Mouse (Mus musculus) heart, adult 18-20 months (tissue): Measurements from ENCODE around the gene C1qtnf4. TPM values are rescaled to one million over a fixed set of nuclear protein-coding genes. Genes with fewer than 3 reads are reported as not detected.

Experiments
- DNase-seq, 2 experiments: peaks; one replicate each; pipeline ENCODE4 v3.0.0; 2021 to 2022; ENCODE audit warnings: mixed read lengths in 1 of 2
- long read RNA-seq, 2 experiments: library from polyadenylated mRNA; stranded (forward); transcript quantifications; one replicate each; pipeline ENCODE4 v2.0.0; 2021
- total RNA-seq, 2 experiments: library from RNA; stranded (reverse); gene quantifications; 2 replicates each; pipeline ENCODE4 v1.2.3; 2021

Gene C1qtnf4
- total RNA-seq, result 1 to 10 TPM; 3.5 to 3.7 TPM
- long read RNA-seq, experiment 1, partial matches to known transcripts, result 17 of 18 reads
- long read RNA-seq, experiment 1, other reads (novel, unspliced or antisense), result 0 of 18 reads
- long read RNA-seq, experiment 2, partial matches to known transcripts, result 7 of 8 reads
- long read RNA-seq, experiment 2, other reads (novel, unspliced or antisense), result 0 of 8 reads

- no peak for DNase-seq
Measured at GRCm38 (mm10) chr2:90885218-90886041, at the start of gene C1qtnf4. TSS of gene C1qtnf4 (plus strand) at chr2:90885860.

GRCm38 (mm10) chr2:90838621-90839020 is 47.0 kb upstream of the C1qtnf4 start:
- no peak for DNase-seq

- DNase-seq, result no peak
Measured at GRCm38 (mm10) chr2:90843666-90844065, 42.0 kb upstream of the C1qtnf4 start.

GRCm38 (mm10) chr2:90844262-90844661 is 41.4 kb upstream of the C1qtnf4 start:
- DNase-seq, result no peak

- no peak for DNase-seq
Measured at GRCm38 (mm10) chr2:90845234-90845633, 40.4 kb upstream of the C1qtnf4 start.

- DNase-seq, result peak; percentile 33 to 38
Measured at GRCm38 (mm10) chr2:90846171-90846570, 39.5 kb upstream of the C1qtnf4 start.

GRCm38 (mm10) chr2:90846597-90846954 is 39.1 kb upstream of the C1qtnf4 start:
- DNase-seq, result no peak

GRCm38 (mm10) chr2:90846955-90847680 is 38.5 kb upstream of the C1qtnf4 start, which contains the start of gene Mtch2:
TSS of gene Mtch2 (plus strand) at chr2:90847155.
- DNase-seq, result peak; percentile 99

- no peak for DNase-seq
Measured at GRCm38 (mm10) chr2:90847681-90848050, 38.0 kb upstream of the C1qtnf4 start.

- peak; percentile 18 to 30 for DNase-seq
Measured at GRCm38 (mm10) chr2:90848331-90848730, 37.3 kb upstream of the C1qtnf4 start.

GRCm38 (mm10) chr2:90850401-90850800 is 35.3 kb upstream of the C1qtnf4 start:
- no peak for DNase-seq

- no peak for DNase-seq
Measured at GRCm38 (mm10) chr2:90861486-90861885, 24.2 kb upstream of the C1qtnf4 start.

- no peak for DNase-seq
Measured at GRCm38 (mm10) chr2:90864184-90864583, 21.5 kb upstream of the C1qtnf4 start.

- peak; percentile 81 to 92 for DNase-seq
Measured at GRCm38 (mm10) chr2:90866524-90866923, 19.1 kb upstream of the C1qtnf4 start.

GRCm38 (mm10) chr2:90870136-90870601 is 15.5 kb upstream of the C1qtnf4 start:
- peak; percentile 51 to 62 for DNase-seq

- peak in 1 of 2 experiments; percentile 39 for DNase-seq
Measured at GRCm38 (mm10) chr2:90871180-90871961, 14.3 kb upstream of the C1qtnf4 start.

- DNase-seq, result peak in 1 of 2 experiments; percentile 46
Measured at GRCm38 (mm10) chr2:90874025-90874424, 11.6 kb upstream of the C1qtnf4 start.

GRCm38 (mm10) chr2:90875239-90875638 is 10.4 kb upstream of the C1qtnf4 start:
- no peak for DNase-seq

- no peak for DNase-seq
Measured at GRCm38 (mm10) chr2:90877584-90878259, 7.9 kb upstream of the C1qtnf4 start.

- no peak for DNase-seq
Measured at GRCm38 (mm10) chr2:90879419-90879818, 6.2 kb upstream of the C1qtnf4 start.

GRCm38 (mm10) chr2:90880144-90880785 is 5.4 kb upstream of the C1qtnf4 start:
- no peak for DNase-seq
